Mouse (Mus musculus) monocyte, adult 2 months (primary cell): ENCODE measurements around the gene Brpf1.

ENCODE experiments used
- DNase-seq, 2 experiments: peaks; one replicate each; pipeline ENCODE4 v3.0.0; 2022; ENCODE audit warnings: low spot score in 2 of 2, low read depth in 1 of 2

Gene Brpf1

GRCm38 (mm10) chr6:113306986-113307349 lies at the start of gene Brpf1:
Gene Brpf1 (plus strand): TSS chr6:113307137.
- DNase-seq, result no peak

DNA sequence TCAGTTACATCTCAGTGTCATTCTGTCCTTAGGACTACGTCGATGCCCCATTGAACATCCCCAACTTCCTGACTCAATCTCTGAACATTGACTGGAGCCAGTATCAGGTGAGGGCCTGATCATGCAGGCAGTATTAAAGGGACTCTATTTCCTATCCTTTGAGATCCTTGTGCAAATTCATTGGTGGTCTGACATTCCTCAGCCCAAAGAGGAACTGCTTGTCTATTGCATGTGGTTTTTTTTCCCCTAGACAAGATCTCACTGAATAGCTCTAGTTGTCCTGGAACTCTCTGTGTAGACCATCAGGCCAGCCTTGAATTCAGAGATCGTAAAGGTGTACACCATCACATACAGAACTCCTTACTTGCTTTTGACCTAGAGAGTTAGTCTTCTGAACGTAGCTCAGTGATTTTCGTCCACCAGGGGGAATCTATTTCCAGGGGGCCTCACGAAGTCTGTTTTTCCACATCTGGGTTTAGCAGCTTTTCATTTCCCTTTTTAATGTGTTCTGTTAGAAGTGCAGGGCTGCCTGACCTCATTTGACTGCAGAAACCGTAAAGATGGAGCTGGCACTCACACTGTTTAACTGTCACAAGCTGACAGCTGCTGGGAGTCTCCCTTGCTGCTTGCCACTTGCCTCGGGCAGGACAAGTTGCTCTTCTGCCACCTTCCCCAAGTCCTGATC lies 45.6 kb upstream of the Brpf1 start:
- no peak for DNase-seq

DNA sequence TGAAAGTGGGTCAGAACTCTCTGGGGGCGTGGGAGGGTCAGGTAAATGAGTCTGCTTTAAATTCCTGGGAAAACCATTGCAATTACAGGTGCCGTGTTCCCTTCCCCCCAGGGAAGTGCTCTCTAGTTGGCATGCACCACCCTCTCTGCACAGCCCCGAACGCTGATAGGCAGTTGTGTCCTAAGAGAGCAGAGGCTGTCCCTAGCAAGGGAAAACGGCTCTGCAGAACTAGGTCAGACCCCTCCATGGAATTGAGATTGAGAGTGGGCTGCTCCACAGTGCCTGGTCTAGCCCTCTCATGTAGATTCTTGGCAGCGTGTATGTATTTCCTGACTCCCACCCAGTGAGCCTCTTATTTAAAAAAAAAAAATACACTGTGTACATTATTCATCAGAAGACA lies 43.4 kb upstream of the Brpf1 start:
- DNase-seq, result no peak

DNA sequence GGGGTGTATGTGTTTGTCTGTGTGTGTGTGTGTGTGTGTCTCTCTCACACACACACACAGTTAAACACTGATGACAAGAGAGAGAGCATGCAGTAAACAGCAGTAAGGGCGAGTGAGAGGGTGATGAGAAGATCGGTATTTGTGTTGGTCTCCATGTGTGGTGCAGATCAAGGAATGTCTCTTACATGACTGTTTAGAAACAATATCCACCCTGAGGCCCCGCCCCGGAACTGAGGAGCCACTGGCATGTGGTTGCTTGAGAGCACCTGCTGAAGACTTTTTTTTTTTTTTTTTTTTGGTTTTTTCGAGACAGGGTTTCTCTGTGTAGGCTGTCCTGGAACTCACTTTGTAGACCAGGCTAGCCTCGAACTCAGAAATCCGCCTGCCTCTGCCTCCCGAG lies 42.5 kb upstream of the Brpf1 start:
- no peak for DNase-seq

DNA sequence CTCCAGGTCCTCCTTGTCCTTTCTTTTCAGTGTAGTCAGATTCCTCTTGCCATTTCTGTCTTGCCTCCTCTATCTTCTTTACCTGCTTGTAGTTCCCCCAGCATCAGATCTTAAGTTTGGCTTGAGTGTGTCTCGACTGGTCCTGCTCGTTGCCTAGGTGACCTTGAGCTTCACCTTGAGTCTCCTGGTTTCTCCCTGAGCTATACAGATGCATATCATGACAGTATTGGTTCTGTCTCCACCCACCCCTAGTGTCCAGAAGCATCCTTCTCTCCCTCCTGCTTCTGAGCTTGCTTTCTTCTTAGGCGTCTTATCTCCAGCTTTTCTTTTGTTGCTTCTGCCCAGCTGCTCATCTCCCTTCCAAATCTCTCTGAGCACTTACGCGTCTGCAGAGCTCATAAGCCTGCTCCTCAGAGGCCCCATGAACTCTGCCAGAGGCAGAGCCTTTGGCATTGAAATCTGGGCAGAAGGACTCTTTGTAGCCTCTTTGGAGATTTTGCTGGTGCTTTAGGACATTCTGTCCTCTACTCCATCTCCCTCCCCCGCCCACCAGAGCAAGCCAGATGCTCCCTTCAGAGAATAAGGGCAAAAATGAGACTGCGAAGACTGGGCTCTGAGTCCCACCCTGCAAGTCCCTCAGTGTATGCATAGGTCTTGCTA lies 39.8 kb upstream of the Brpf1 start:
- no peak for DNase-seq

- DNase-seq, result no peak
Measured at GRCm38 (mm10) chr6:113267988-113268387, 38.9 kb upstream of the Brpf1 start.

- no peak for DNase-seq
Measured at GRCm38 (mm10) chr6:113272365-113272764, 34.6 kb upstream of the Brpf1 start.

DNA sequence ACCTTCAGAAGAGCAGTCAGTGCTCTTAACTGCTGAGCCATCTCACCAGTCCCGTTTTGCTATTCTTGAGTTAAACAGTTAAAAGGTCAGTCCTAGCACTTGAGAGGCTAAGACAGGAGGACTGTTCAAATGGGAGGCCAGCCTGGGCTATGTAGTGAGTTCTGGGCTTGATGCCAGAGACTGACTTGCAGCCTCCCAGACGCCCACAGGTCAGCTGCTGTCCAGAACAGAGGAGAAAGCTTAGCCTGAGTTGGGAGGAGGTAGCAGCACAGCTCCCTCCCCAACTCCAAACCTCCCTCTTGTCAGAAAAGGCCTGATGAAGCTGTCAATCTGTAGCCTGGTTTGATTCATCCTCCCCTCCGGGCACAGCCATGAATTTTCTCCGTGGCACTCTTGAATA lies 30.1 kb upstream of the Brpf1 start:
- DNase-seq, result no peak

DNA sequence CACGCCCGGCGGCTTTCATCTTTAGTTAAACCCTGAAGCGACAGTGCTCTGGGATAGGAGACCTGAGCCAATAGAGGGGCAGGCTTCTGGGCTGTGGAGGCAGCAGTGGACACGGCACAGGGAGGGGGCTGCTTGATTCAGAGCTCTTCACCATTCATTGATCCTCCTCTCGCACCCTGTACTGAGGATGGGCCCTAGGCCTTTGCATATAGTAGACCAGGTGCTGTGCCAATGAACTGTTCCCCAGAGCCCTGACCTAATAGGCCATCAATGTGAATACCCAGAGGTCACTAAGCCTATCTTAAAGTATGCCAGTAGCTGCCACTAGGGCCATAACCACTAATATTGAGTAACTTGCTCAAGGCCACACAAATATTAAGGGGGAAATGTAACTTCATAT lies 25.3 kb upstream of the Brpf1 start:
- no peak for DNase-seq

GRCm38 (mm10) chr6:113282101-113282802 lies 24.7 kb upstream of the Brpf1 start, which contains the start of gene Cpne9:
Gene Cpne9 (plus strand): TSS chr6:113282307.
- no peak for DNase-seq

DNA sequence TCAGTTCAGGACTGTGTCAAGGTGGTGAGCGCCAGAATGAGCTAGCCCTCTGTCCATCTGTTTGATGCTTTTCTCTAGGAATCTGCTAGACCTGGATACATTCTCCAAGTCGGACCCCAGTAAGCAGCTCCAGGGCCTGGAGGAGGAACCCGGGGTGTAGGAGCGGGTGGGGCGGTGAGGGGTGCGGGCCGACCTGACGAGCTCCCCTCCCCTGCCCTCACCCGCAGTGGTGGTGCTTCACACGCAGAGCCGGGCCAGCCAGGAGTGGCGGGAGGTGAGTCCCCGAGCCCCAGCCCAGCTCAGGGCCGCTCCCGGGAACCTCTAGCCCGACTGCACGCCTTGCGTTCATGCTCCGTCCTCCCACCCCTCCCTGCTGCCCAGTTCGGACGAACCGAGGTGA lies 24.0 kb upstream of the Brpf1 start:
- DNase-seq, result no peak

GRCm38 (mm10) chr6:113283500-113283899 lies 23.4 kb upstream of the Brpf1 start:
- DNase-seq, result no peak

DNA sequence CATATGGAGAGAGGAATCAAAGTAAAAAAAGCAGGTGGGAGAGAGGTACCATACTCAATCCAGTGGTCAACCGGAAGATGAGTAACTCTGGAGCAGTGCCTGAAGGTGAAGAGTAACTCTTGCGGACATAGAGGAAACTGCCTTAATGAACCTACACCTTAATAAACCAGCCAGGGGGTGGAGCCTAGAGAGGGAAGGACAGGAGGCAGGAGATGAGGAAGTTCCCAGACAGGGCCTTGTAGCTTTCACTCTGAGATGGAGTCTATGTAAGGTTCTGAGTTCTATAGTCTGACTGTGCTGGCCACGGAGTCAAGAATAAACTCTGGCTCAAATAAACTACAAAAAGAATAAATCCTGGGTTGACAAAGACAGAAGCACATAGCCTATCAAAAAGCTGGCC lies 22.0 kb upstream of the Brpf1 start:
- peak in 1 of 2 experiments; percentile 21 for DNase-seq

GRCm38 (mm10) chr6:113286316-113286715 lies 20.6 kb upstream of the Brpf1 start:
- DNase-seq, result no peak

GRCm38 (mm10) chr6:113287236-113287635 lies 19.7 kb upstream of the Brpf1 start:
- DNase-seq, result no peak

GRCm38 (mm10) chr6:113289346-113289745 lies 17.6 kb upstream of the Brpf1 start:
- DNase-seq, result no peak

GRCm38 (mm10) chr6:113290346-113290745 lies 16.6 kb upstream of the Brpf1 start:
- DNase-seq, result no peak

- no peak for DNase-seq
Measured at GRCm38 (mm10) chr6:113292938-113293337, 14.0 kb upstream of the Brpf1 start.

GRCm38 (mm10) chr6:113296046-113296445 lies 10.9 kb upstream of the Brpf1 start:
- no peak for DNase-seq

DNA sequence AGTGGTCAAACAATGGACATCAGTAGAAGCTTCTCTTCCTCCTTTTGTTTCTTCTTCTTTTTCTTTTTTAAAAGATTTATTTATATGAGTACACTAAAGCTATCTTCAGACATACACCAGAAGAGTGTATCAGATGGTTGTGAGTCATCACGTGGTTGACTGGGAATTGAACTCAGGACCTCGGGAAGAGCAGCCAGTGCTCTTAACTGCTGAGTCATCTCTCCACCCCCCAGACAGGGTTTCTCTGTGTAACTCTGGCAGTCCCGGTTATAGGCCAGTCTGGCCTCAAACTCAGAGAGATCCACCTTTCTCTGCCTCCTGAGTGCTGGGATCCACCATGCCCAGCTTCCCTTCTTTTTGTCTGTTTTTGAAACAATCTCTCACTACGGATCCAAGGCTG lies 10.3 kb upstream of the Brpf1 start:
- DNase-seq, result no peak

DNA sequence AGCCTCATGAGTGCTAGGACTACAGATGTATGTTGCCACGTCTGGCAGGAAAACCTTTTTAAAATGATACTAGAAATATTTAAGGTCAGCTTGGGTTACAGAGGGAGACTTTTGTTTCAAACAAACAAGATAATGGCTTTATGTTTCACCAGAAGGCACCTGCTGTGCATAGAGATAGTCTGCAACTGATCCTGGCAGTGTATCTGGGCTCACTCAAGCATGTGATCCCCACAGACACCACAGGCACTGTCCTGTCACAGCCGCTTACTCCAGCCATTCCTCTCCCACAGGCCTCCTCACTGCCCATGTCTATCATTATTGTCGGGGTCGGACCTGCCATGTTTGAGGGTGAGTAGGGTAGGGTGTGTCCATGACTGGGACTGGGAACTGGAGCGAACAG lies 5.6 kb upstream of the Brpf1 start:
- DNase-seq, result no peak

DNA sequence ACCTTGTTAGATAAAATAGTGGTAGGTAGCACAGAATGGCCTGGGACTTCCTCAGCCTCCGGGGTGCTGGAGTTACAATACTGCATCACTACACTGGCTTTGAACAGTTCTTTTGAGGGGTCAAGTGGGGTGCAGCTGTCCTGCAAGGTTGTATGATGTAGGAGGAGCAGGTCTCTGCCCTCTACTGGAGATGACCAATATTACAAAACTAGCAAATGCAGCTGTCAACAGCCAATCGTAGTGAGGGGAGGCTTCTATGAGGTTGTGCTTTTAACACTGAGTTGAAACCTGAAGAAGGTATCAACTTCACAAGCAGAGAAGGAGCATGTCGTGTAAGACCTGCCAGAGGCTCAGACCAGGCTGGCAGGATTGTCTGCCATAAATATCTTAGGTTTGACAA lies 4.7 kb upstream of the Brpf1 start:
- DNase-seq, result no peak
